Mouse (Mus musculus): ENCODE results near the gene Bcl2l1. TPM values are rescaled to one million over a fixed set of nuclear protein-coding genes. Genes with fewer than 3 reads are reported as not detected.

Bcl2l1 gene
- total and polyA plus RNA-seq, 3 experiments, result 21.3 to 80.3 (median 34.5) TPM

GRCm38 (mm10) chr2:152814213-152814874 is 17.2 kb downstream of the Bcl2l1 start:
- in situ Hi-C loops (cut with MboI; ENCODE audit: low pct_ligation_motif_present, low pct_unique_long_range_greater_than_20kb, low sequenced_read_pairs), result no loop called here
- Histone ChIP-seq H3K4me2 (ENCODE audit: insufficient read depth, low read depth, poor library complexity, severe bottlenecking) (no peak overlapping the region; the same call in 1 of the 2 replicates), H3K4me1 (ENCODE audit: control insufficient read depth in 1 of 2, insufficient read depth in 2 of 2) (peaks cover 50 to 94% of the 10 kb centered on the region in 2 experiments)

DNA sequence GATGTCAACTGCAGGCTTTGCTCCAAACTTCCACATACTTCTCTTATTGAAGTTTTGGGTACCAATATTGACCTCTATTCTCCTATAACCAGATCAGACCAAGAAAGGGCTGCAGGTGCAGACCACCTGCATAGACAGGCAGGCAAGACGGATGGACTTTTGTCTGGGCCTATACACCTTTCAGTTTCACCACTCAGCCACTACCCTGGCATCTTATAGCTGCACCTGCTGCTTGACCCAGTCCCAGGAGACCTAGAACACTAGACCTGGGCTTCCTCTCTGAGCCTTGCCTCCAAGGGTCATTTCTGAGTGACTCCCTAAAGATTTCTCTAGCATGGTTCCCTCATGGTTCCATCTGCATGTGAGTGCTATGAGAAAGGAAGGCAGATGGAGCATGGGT is 18.3 kb downstream of the Bcl2l1 start:
- Histone ChIP-seq H3K9ac (ENCODE audit: insufficient read depth, low read depth) (no peak overlapping the region), H3K4me2 (ENCODE audit: insufficient read depth, low read depth, poor library complexity, severe bottlenecking) (peak overlapping the region; percentile 25; the same call in 1 of the 2 replicates), H3K27ac (ENCODE audit: insufficient read depth, low read depth) (peak overlapping the region; percentile 1; the same call in 1 of the 2 replicates), H3K36me3 (replicated peaks in 1 of 2; ENCODE audit: control insufficient read depth in 1 of 2, insufficient read depth in 1 of 2, low read length in 1 of 2) (peaks cover 20 to 51% of the 10 kb centered on the region in 2 experiments), H3K79me2 (replicated peaks; ENCODE audit: control insufficient read depth, extremely low read depth, insufficient read depth, poor library complexity, severe bottlenecking) (peaks cover 97% of the 10 kb centered on the region), H3K9me3 (replicated peaks; ENCODE audit: low read length) (no peaks in the 10 kb centered on the region), H3K27me3 (replicated peaks) (no peaks in the 10 kb centered on the region), H3K4me3 (replicated peaks in 1 of 3; ENCODE audit: low read depth in 2 of 3, low read length in 2 of 3, poor library complexity in 1 of 3) (no peak overlapping the region), H3K4me1 (ENCODE audit: control insufficient read depth in 1 of 2, insufficient read depth in 2 of 2) (peaks cover 52 to 98% of the 10 kb centered on the region in 2 experiments)
- in situ Hi-C loops (cut with MboI; ENCODE audit: low pct_ligation_motif_present, low pct_unique_long_range_greater_than_20kb, low sequenced_read_pairs) (no loop called here), dilution Hi-C loops (cut with MboI; ENCODE audit: extremely low pct_ligation_motif_present, extremely low pct_unique_long_range_greater_than_20kb, low sequenced_read_pairs) (no loop called here)
- no peak for DNase-seq (ENCODE audit: extremely low read depth)
- TF ChIP-seq JUN (IDR thresholded peaks at IDR 0.05; ENCODE audit: insufficient read depth, low read depth, low read length), result no peak
- no peak for TF ChIP-seq ZKSCAN1 (IDR thresholded peaks at IDR 0.05; ENCODE audit: borderline replicate concordance, low read depth, low read length)
- TF ChIP-seq ELF1 (IDR thresholded peaks at IDR 0.05; ENCODE audit: low read depth, low read length), result no peak
- TF ChIP-seq TCF12 (IDR thresholded peaks at IDR 0.05; ENCODE audit: low read depth, low read length), result peak; percentile 98
- TF ChIP-seq IRF4 (IDR thresholded peaks at IDR 0.05; ENCODE audit: low read depth, low read length), result peak; percentile 68
- TF ChIP-seq RCOR1 (conservative IDR thresholded peaks at IDR 0.05; ENCODE audit: low read depth, low read length), result no peak
- no peak for TF ChIP-seq ZC3H11A (IDR thresholded peaks at IDR 0.05; ENCODE audit: low read depth, low read length)
- 0 out of 2 replicates have a peak, but pooled peaks have one; percentile 8 for TF ChIP-seq SMC3 (IDR thresholded peaks at IDR 0.05; ENCODE audit: low read depth, low read length)
- no peak for TF ChIP-seq CTCF (conservative IDR thresholded peaks at IDR 0.05 in 1 of 2, IDR thresholded peaks at IDR 0.05 in 1 of 2; ENCODE audit: low read depth in 2 of 2, low read length in 2 of 2)
- 0 out of 2 replicates have a peak, but pooled peaks have one; percentile 8 for TF ChIP-seq JUND (conservative IDR thresholded peaks at IDR 0.05; ENCODE audit: low read depth, low read length)
- no peak for TF ChIP-seq UBTF (IDR thresholded peaks at IDR 0.05; ENCODE audit: low read depth, low read length)
- no peak for TF ChIP-seq ZMIZ1 (IDR thresholded peaks at IDR 0.05; ENCODE audit: low read depth, low read length)
- peak; percentile 35; the same call in 1 of the 2 replicates for TF ChIP-seq CHD2 (IDR thresholded peaks at IDR 0.05; ENCODE audit: low read length)
- peak; percentile 82 for TF ChIP-seq EP300 (IDR thresholded peaks at IDR 0.05; ENCODE audit: low read length)
- TF ChIP-seq MEF2A (IDR thresholded peaks at IDR 0.05; ENCODE audit: borderline replicate concordance, low read depth, low read length), result peak; percentile 9; the same call in 1 of the 2 replicates
- TF ChIP-seq ETS1 (conservative IDR thresholded peaks at IDR 0.05; ENCODE audit: low read depth, low read length), result peak; percentile 48; the same call in 1 of the 2 replicates
- TF ChIP-seq BHLHE40 (IDR thresholded peaks at IDR 0.05; ENCODE audit: low read depth, low read length), result peak; percentile 14; the same call in 1 of the 2 replicates

More at GRCm38 (mm10) chr2:152814213-152814874, 17.2 kb downstream of the Bcl2l1 start:
- peaks cover 97% of the 10 kb centered on the region for H3K79me2 ChIP-seq (replicated peaks; ENCODE audit: control insufficient read depth, extremely low read depth, insufficient read depth, poor library complexity, severe bottlenecking)
- H3K9ac ChIP-seq (ENCODE audit: insufficient read depth, low read depth), result no peak overlapping the region
- TF ChIP-seq USF1 (IDR thresholded peaks at IDR 0.05; ENCODE audit: low read depth, low read length) (no peak), PAX5 (IDR thresholded peaks at IDR 0.05; ENCODE audit: low read length) (no peak), ZNF384 (IDR thresholded peaks at IDR 0.05; ENCODE audit: low read depth, low read length) (0 out of 2 replicates have a peak, but pooled peaks have one; percentile 4), UBTF (IDR thresholded peaks at IDR 0.05; ENCODE audit: low read depth, low read length) (no peak)
- H3K27me3 ChIP-seq (replicated peaks), result no peaks in the 10 kb centered on the region
- peak overlapping the region; percentile 18; the same call in 1 of the 2 replicates for H3K27ac ChIP-seq (ENCODE audit: insufficient read depth, low read depth)
- no peak for DNase-seq (ENCODE audit: extremely low read depth)
- dilution Hi-C loops (cut with MboI; ENCODE audit: extremely low pct_ligation_motif_present, extremely low pct_unique_long_range_greater_than_20kb, low sequenced_read_pairs), result no loop called here
- H3K9me3 ChIP-seq (replicated peaks; ENCODE audit: low read length), result peaks cover 5% of the 10 kb centered on the region
- H3K36me3 ChIP-seq (replicated peaks in 1 of 2; ENCODE audit: control insufficient read depth in 1 of 2, insufficient read depth in 1 of 2, low read length in 1 of 2), result peaks cover 24 to 54% of the 10 kb centered on the region in 2 experiments
- H3K4me3 ChIP-seq (replicated peaks in 1 of 3; ENCODE audit: low read depth in 2 of 3, low read length in 2 of 3, poor library complexity in 1 of 3), result no peak overlapping the region

Measured in CH12.LX (cell line).